Mouse (Mus musculus): ENCODE data around the gene Dph2.

The Dph2 gene

DNA sequence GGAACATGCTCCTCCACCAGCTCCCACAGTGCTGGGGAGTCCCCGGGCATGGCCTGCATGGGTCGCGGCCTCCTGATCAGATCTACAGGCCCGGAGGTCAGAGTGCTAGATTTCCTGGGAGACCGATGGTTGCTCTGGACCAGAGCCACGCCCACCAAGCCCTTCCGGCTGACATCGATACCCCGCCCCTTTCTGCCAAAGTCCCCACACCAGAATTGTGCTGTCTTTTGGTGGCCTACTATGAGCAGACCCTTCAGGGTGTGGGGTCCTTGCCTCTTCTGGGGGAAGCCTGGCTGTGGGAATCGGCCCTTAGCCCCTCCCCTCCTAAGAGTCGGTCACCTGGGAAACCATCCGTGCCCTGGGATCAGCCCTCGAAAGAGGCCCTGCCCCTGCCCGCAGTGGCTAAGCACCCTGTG, 19.4 kb downstream of the Dph2 start, which contains the start of gene Ccdc24:
Ccdc24 (minus strand) TSS at position 87 of the 416 bp plus-strand sequence.
- no peak for DNase-seq (ENCODE audit: low spot score)

DNA sequence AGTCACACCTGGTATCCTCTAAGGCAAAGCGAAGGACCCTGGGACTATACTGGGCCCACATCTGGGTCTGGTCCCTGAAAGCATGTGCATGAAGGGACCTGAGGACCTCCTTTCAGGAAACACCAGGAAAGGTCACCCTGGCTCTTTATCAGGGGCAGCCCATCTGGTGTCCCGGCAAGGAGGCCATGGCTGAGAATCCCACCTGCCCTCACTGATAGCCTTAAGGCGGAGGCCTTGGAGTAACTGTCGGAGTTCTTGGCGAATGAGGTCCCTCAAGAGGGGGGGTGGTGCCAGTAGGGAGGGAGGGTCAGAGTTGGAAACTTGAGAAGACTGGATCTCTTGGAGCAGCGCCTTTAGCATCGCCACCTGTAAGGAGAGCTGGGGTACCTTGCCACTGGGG, 20.0 kb downstream of the Dph2 start:
- DNase-seq (ENCODE audit: low spot score), result no peak

DNA sequence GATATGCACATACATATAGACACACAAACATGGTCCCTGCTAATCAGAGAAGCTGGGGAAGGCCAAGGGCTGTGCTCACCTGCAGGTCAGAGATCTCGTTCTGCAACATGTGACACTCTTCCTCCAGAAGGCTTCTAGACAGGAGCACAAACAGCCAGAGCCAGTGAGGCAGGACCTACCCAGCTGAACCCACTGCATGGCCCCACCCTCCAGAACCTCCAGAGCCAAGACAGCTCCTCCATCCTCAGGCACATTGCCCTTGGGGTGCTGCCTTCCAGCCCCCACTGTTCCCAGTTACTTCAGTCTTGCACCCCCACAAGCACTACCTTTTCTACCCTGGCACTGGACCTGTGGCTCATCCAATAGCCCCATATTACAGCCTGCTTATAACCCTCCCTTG, 21.4 kb downstream of the Dph2 start:
- DNase-seq (ENCODE audit: low spot score), result no peak

DNA sequence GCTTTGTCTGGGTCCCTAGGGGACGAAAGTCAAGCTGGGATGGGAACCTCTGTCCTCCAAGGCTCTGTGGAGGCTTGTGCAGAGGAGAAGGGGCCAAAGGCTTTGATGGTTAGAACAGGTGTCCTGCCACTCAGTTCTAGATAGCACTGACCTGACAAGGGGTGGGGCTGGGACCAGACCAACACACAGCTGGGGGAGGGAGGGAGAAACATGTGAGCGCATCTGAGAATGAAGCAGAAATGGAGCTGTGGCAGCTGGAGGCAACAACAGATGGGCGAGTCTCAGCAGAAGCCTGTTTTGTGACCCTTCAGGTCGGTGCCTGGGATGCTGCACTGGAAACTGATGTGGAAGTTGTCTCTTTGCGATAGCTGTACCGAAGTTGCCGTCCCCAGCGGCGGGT, 22.5 kb downstream of the Dph2 start:
- no peak for DNase-seq (ENCODE audit: low spot score)

DNA sequence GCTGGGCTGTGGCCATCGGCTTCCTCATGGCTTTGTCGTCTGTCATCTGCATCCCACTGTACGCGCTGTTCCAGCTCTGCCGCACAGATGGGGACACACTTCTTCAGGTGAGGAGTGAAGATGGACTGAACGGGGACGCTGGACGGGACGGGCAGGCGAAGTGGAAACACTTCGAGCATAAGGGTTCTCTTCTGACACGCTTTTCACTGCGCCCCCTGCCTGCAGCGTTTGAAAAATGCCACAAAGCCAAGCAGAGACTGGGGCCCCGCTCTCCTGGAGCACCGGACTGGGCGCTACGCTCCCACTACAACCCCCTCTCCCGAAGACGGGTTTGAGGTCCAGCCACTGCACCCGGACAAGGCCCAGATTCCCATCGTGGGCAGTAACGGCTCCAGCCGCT, 24.0 kb downstream of the Dph2 start:
- no peak for DNase-seq (ENCODE audit: low spot score)

- DNase-seq (ENCODE audit: low spot score), result no peak
These were observed 24.8 kb downstream of the Dph2 start for GRCm38 (mm10) chr4:117867000-117867399.

- peak; percentile 54 for DNase-seq (ENCODE audit: low spot score)
These were observed 25.7 kb downstream of the Dph2 start for GRCm38 (mm10) chr4:117866083-117866482.

DNA sequence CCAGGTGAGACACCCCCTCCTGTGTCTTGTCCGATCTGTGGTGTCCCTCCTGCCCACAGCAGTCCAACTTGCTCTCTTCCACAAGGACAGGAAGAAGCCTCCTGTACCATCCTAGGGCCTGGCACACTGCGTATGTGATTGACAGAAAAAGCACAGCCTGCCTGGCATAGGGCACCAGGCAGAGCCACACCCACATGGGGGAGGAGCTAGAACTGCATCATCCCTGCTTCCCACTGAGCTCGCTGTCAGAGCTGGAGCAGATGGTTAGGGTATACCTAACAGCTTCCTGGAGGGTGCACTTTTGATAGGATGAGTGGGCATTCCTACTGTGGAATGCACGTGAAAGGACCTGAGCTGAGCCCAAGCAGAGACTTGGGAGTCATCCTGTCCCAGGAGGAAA, 29.0 kb downstream of the Dph2 start:
- DNase-seq (ENCODE audit: low spot score), result no peak

- no peak for DNase-seq (ENCODE audit: low spot score)
These were observed 31.3 kb downstream of the Dph2 start for GRCm38 (mm10) chr4:117860570-117860969.

DNA sequence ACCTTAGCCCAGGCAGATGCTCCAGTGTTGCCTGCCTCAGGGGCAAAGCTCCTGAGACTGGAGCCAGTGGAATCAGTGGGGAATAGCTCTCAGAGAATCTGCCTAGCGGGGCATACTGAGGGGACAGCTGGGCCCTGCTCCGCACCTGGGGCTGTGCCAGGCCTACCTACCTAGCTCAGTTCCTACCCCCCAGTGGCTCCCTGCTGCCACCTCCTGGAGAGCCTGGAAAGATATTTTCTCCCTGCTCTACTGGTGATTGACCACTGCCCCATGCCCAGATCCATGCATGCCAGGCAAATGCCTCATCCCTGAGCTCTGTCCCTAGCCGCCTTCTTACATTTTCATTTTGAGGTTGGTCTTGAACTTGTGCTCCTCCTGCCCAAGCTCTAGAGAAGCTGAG, 33.0 kb downstream of the Dph2 start:
- no peak for DNase-seq (ENCODE audit: low spot score)

DNA sequence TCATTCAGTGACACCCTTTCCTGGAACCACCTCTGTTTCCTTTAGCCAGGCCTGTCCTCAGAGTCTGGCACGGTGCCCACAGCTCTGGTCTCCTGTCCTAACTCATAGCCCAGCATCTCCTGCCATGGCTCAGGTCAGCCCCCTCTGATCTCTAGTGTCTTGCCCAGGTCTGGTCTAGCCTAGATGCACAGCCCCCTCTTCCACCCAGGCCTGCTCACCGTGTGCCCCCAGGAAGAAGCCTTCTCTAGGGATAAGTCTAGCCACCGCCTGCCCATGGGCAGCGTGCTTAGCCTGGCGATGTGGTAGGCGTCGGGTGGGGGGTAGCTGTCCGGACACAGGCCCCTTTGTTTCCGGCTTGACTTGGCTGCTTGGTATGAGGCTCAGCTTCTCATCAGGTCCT, 36.7 kb downstream of the Dph2 start:
- DNase-seq (ENCODE audit: low spot score), result no peak

DNA sequence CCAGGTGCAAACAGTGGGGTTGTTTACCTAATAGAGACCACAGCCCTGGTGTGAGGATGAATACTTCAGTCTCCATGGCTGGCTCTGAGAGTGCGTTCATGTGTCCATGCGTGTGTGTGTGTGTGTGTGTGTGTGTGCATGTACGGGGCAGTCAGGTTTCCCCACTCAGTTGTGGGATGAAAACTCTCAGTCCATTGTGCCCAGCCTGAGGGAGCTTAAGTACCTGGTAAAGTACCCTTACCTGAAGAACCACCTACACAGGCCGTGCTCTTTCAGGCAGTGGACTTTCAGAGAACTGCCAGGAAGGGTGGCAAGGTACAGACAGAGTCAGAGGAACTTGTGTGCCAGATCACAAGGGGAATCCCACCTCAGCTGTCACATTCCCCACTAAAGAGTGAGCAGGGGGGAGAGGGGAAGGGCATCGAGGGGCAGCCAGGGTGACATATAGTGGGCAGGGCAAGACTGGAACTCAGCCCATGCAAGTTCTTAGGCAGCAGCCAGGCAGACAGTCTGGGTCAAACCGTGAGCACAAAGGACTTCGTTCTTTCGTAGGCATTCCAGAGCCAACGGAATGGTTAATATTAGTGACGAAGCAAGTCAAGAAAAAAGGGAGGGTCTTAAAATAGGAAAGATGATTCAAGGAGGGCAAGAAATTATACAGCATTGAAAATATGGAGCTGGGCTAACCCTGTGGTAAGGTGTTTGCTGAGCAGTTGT, 39.5 kb downstream of the Dph2 start:
- no peak for DNase-seq (ENCODE audit: low spot score)

GRCm38 (mm10) chr4:117850871-117851270, 41.0 kb downstream of the Dph2 start:
- no peak for DNase-seq (ENCODE audit: low spot score)

GRCm38 (mm10) chr4:117850176-117850575, 41.7 kb downstream of the Dph2 start:
- DNase-seq (ENCODE audit: low spot score), result no peak

DNA sequence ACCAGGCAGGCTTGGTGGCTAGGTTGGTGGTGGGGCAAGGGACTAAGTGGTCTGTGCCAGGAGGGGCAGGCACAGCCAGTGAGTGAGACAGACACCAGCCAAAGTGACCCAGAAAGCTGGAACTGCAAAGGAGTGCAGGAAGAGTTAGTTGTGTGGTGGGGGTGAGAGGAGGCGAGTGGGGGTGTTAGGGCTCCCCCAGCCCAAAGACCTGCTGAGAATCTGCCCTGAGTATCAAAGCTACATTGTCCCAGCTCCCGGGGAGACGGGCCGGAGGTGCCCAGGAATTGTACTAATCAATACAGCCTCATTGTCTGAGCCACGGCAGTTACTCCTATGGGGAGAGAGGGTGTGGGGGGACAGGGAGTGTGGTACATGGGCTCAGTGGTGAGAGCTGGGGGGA, 42.3 kb downstream of the Dph2 start:
- DNase-seq (ENCODE audit: low spot score), result no peak

DNA sequence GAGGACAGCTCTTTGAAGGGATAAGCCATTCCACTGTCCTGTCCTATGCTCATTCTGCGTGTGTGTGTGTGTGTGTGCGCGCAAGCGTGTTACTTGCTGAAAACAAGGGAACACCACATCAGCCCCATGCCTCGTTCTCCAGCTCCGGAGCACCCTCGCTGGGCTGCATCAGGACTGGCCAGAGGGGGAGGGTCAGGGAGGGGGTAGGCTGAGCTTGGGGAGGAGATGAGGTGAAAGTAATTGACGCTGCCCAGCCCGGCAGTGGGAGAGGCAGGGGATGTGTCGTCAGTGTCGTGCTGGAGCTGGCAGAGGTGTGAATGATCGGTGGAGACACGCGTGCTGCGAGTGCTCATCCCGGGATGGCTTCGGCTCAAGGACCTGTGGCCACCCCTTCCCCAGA, 42.8 kb downstream of the Dph2 start:
- DNase-seq (ENCODE audit: low spot score), result no peak

- no peak for DNase-seq (ENCODE audit: low spot score)
These were observed 44.8 kb downstream of the Dph2 start for GRCm38 (mm10) chr4:117847011-117847410.

DNA sequence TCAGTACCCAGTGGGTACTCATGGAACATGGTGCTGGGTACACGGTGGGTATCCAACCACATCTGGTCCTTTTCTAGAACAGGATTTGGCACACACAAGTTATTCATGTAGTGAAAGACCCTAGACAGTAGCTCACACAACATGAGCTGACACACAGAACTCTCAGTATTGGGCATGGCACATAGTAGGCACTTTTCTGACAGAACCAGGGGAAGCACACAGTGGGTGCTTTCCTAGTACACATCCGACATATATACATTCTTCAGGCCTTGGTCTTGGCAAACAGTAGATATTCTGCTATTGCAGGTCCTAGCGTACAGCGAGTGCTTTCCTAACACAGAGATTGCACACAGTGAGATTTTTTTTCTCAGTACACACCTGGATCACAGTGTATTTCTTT, 45.6 kb downstream of the Dph2 start:
- no peak for DNase-seq (ENCODE audit: low spot score)

DNA sequence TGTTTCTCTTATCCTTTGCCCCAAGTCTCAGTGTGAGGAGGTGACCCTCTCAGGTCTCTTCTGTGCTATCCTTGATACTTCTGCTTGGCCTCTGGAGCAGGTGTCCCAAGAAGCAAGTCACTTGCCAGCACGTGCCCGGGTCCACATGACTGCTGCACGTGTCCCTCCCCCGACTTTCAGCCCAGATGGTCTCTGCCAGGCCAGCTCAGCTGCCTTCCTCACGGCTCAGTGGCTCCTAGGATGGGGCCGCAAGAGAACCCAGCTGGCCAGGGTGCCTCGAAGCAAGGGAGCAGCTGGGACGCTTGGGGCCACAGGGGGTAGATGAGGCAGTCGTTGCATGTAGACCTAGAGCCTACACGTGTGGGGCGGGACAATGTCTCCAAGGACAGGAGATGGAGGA, 46.5 kb downstream of the Dph2 start:
- DNase-seq (ENCODE audit: low spot score), result no peak

DNA sequence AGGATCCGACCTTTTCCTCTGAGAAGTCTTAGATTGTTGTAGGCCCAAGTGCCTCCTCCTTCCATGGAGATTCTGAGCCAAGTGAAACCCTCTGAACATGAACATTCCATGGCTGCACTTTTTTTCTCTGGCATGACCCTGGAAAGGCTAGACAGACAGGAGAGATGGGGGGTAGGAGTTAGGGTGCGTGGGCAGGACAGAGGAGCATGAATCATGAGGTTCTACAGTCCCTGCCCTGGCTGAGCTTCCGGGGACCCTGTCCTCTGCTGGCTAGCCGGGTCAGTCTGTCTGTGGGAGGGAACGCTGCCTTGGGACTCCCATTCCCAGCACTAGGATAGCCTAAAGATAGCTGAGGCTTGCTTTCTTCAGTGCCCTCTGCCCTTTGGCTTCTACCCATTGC, 47.4 kb downstream of the Dph2 start:
- no peak for DNase-seq (ENCODE audit: low spot score)

DNA sequence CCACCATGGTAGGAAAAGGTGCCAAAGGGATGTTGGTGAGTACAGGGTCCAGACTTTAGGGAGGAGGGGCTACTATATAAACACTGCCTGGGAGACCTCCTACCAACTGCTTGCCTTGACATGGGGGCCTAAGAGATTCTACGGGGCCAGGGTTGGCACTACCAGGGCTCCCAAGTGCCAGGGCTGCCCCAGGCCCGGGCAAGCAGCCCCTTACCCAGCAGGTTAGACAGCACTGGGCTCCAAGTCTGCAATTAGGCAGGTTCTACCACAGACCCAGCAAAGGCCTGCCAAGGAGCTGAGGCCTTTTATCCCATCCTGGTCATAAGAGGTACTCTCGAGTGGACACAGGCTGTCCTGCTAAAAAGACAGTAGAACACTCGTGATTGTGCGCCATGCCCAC, 48.7 kb downstream of the Dph2 start:
- DNase-seq (ENCODE audit: low spot score), result no peak

DNA sequence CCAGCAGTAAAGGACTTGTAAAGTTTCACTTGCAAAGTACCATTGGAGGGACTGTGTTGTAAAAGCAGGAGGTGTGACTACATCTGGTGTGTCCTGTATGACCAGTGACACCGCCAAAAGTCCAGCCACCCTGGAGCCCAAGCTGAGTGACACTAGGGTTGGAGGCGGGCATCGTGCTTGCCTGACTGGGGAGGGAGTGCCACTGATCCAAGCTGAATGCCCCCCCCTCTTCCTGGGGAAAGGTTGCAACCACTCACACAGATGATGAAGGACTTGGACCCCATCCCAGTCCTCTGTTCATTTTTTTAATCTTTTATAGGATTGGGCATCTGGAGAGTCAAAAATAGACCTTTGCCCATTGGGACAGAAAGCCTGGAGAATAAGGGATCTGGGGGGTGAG, 50.3 kb downstream of the Dph2 start:
- DNase-seq (ENCODE audit: low spot score), result no peak

DNA sequence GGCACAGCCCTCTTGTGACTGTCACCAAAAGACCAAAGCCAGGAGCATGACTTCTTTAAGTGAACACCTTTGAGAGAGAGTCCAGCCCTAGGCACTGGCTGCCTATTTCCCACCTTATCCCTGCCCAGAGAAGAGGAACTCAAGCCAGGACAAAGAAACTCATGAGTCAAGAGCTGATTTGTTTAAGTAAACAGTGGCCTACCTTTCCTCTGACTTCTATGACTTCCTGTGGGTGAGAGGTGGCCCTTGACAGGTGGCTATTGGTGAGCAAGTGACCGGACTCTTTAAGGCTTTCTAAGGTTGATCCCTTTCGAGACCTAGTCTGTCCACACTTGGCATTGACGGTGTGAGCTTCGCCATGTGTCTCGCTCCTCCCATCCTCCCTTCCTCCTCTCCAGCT, 51.0 kb downstream of the Dph2 start:
- DNase-seq (ENCODE audit: low spot score), result no peak

DNA sequence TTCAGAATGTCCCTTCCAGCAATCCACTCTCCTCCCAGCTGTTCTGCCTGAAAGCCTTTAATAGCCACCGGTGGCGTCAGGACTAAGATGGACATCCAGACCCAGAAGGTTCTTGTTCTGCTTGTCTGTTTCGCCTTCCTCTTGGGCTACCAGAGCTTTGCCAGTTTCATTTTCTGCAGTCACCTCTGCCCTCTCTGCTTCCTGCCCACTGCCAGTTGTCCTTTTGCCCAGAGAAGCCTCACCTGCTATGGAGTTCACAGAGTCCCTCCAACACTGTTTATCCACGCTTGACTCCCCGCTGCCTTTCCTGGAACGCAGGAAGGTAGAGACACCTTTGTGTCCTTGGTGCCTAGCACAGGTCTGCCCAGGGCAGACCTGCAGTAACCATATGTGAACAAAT, 52.5 kb downstream of the Dph2 start:
- DNase-seq (ENCODE audit: low spot score), result no peak
